Mouse (Mus musculus) lung, embryonic 14.5 days (tissue): Measurements from ENCODE around the gene Gm20388. TPM values are rescaled to one million over a fixed set of nuclear protein-coding genes. Genes with fewer than 3 reads are reported as not detected.

Experiments
- ATAC-seq: fragments of 200-750 bp; cut with Nextera tagmentation; 2 replicates; pipeline ENCODE4 v1.8.0; 2017; ENCODE audit warnings: mild to moderate bottlenecking, moderate TSS enrichment, moderate library complexity; ENCODE audit not compliant: insufficient read depth
- DNase-seq: peaks from one replicate; pipeline ENCODE4 v3.0.0-alpha.2; 2015
- H3K27ac ChIP-seq: fragments of 300-500 bp; sonication (generic); 2 replicates; pipeline ENCODE4 v1.5.1; 2014; ENCODE audit warnings: low read depth, mild to moderate bottlenecking, moderate library complexity
- H3K27me3 ChIP-seq: fragments of 300-500 bp; sonication (generic); 2 replicates; pipeline ENCODE4 v1.6.1; 2014; ENCODE audit warnings: low read length, control low read depth; ENCODE audit not compliant: insufficient read depth
- H3K36me3 ChIP-seq: fragments of 300-500 bp; sonication (generic); 2 replicates; pipeline ENCODE4 v1.6.1; 2014; ENCODE audit warnings: control low read depth; ENCODE audit not compliant: insufficient read depth
- H3K4me1 ChIP-seq: fragments of 300-500 bp; sonication (generic); 2 replicates; pipeline ENCODE4 v1.6.1; 2014; ENCODE audit warnings: antibody characterized with exemption, control low read depth; ENCODE audit not compliant: insufficient read depth
- H3K4me2 ChIP-seq: fragments of 300-500 bp; sonication (generic); 2 replicates; pipeline ENCODE4 v1.6.1; 2014; ENCODE audit warnings: mild to moderate bottlenecking
- H3K4me3 ChIP-seq: fragments of 300-500 bp; sonication (generic); 2 replicates; pipeline ENCODE4 v1.5.1; 2014; ENCODE audit warnings: low read depth, low read length
- H3K9ac ChIP-seq: fragments of 300-500 bp; sonication (generic); 2 replicates; pipeline ENCODE4 v1.6.1; 2014
- H3K9me3 ChIP-seq: fragments of 300-500 bp; sonication (generic); 2 replicates; pipeline ENCODE4 v1.6.1; 2016; ENCODE audit warnings: low read depth, low read length, control low read depth
- CTCF ChIP-seq: IDR thresholded peaks from 2 replicates; pipeline ENCODE4 v1.5.1; 2016; ENCODE audit warnings: antibody characterized with exemption, low read depth
- WGBS: fragments of 180-500 bp; shearing (Covaris S2); extraction: QIAGEN DNeasy Blood & Tissue Kit; methylation state at CpG from one replicate; pipeline ENCODE4 v1.1.7; 2014; 5-methylcytosine and 5-hydroxymethylcytosine counted together
- polyA plus RNA-seq: library from polyadenylated mRNA; unstranded; fragments of >200 nt; fragmentation: Nextera tagmentation; extraction: Ambion mirVana; gene quantifications from 2 replicates; pipeline ENCODE4 v1.2.1, GENCODE M21; 2014

Gene Gm20388
- polyA plus RNA-seq, 1 experiment from 2014 or later = not detected

- no peaks in the 10 kb centered on the region for H3K27me3 ChIP-seq
- peaks cover 3% of the 10 kb centered on the region for H3K4me1 ChIP-seq
- no peak overlapping the region for H3K4me2 ChIP-seq
- no peak overlapping the region for H3K9ac ChIP-seq
- no peak overlapping the region for H3K4me3 ChIP-seq
- no peaks in the 10 kb centered on the region for H3K9me3 ChIP-seq
- DNase-seq = no peak
- WGBS = 68% methylated on average over 11 of the region's 11 CpGs
- peaks cover 12% of the 10 kb centered on the region; the same call in 1 of the 2 replicates for H3K36me3 ChIP-seq
- ATAC-seq = no peak
- TF ChIP-seq CTCF = no peak
- no peak overlapping the region for H3K27ac ChIP-seq
Measured at GRCm38 (mm10) chr8:121643384-121643783, 1732.7 kb downstream of the Gm20388 start.

GRCm38 (mm10) chr8:121647511-121648215, 1737.0 kb downstream of the Gm20388 start:
- no peaks in the 10 kb centered on the region for H3K27me3 ChIP-seq
- H3K36me3 ChIP-seq = peaks cover 22% of the 10 kb centered on the region; the same call in 1 of the 2 replicates
- no peak overlapping the region for H3K27ac ChIP-seq
- no peak overlapping the region for H3K9ac ChIP-seq
- no peak for ATAC-seq
- no peak for DNase-seq
- no peak for TF ChIP-seq CTCF
- H3K4me1 ChIP-seq = peaks cover 21% of the 10 kb centered on the region
- H3K4me3 ChIP-seq = no peak overlapping the region
- 80% methylated on average over 12 of the region's 12 CpGs for WGBS
- no peak overlapping the region for H3K4me2 ChIP-seq
- no peaks in the 10 kb centered on the region for H3K9me3 ChIP-seq

- H3K27me3 ChIP-seq = no peaks in the 10 kb centered on the region
- H3K4me1 ChIP-seq = peaks cover 21% of the 10 kb centered on the region
- H3K9me3 ChIP-seq = no peaks in the 10 kb centered on the region
- no peak overlapping the region for H3K9ac ChIP-seq
- WGBS = 49% methylated on average over 16 of the region's 16 CpGs
- no peak overlapping the region for H3K4me3 ChIP-seq
- H3K4me2 ChIP-seq = peak overlapping the region; percentile 98; the same call in 1 of the 2 replicates
- DNase-seq (no peak), ATAC-seq (no peak)
- H3K36me3 ChIP-seq = peaks cover 22% of the 10 kb centered on the region; the same call in 1 of the 2 replicates
- TF ChIP-seq CTCF = no peak
- H3K27ac ChIP-seq = no peak overlapping the region
Measured at GRCm38 (mm10) chr8:121648451-121648850, 1737.8 kb downstream of the Gm20388 start.

GRCm38 (mm10) chr8:121649423-121649822, 1738.8 kb downstream of the Gm20388 start:
- no peak overlapping the region for H3K9ac ChIP-seq
- H3K4me3 ChIP-seq = no peak overlapping the region
- H3K36me3 ChIP-seq = peaks cover 19% of the 10 kb centered on the region; the same call in 1 of the 2 replicates

GRCm38 (mm10) chr8:121649904-121650303, 1739.3 kb downstream of the Gm20388 start:
- H3K4me1 ChIP-seq = peaks cover 27% of the 10 kb centered on the region
- H3K9ac ChIP-seq = no peak overlapping the region; the same call in 1 of the 2 replicates
- DNase-seq = no peak
- 45% methylated on average over 10 of the region's 10 CpGs for WGBS
- no peak for ATAC-seq
- peak overlapping the region; percentile 77 for H3K4me3 ChIP-seq
- H3K4me2 ChIP-seq = peak overlapping the region; percentile 98
- H3K9me3 ChIP-seq = no peaks in the 10 kb centered on the region
- no peak for TF ChIP-seq CTCF
- H3K27ac ChIP-seq = no peak overlapping the region
- H3K36me3 ChIP-seq = 0 out of 2 replicates have a peak, but pooled peaks cover 19% of the 10 kb centered on the region
- no peaks in the 10 kb centered on the region for H3K27me3 ChIP-seq

More at GRCm38 (mm10) chr8:121649423-121649822, 1738.8 kb downstream of the Gm20388 start:
- Histone ChIP-seq H3K27me3 (no peaks in the 10 kb centered on the region), H3K4me1 (peaks cover 27% of the 10 kb centered on the region), H3K4me2 (peak overlapping the region; percentile 98), H3K9me3 (no peaks in the 10 kb centered on the region), H3K27ac (no peak overlapping the region)
- no peak for TF ChIP-seq CTCF
- 62% methylated on average over 5 of the region's 5 CpGs for WGBS
- DNase-seq (no peak), ATAC-seq (no peak)

- peaks cover 27% of the 10 kb centered on the region for H3K4me1 ChIP-seq
- H3K9ac ChIP-seq = peak overlapping the region; percentile 86
- DNase-seq = no peak
- H3K27me3 ChIP-seq = no peaks in the 10 kb centered on the region
- peak overlapping the region; percentile 77 for H3K4me3 ChIP-seq
- TF ChIP-seq CTCF = no peak
- no peaks in the 10 kb centered on the region for H3K9me3 ChIP-seq
- H3K27ac ChIP-seq = no peak overlapping the region
- ATAC-seq = no peak
- 44% methylated on average over 20 of the region's 20 CpGs for WGBS
- H3K4me2 ChIP-seq = peak overlapping the region; percentile 98
- H3K36me3 ChIP-seq = 0 out of 2 replicates have a peak, but pooled peaks cover 19% of the 10 kb centered on the region
Measured at GRCm38 (mm10) chr8:121650389-121651307, 1740.0 kb downstream of the Gm20388 start.
